Mouse (Mus musculus): ENCODE results near the gene Sv2c.

GRCm38 (mm10) chr13:95987147-95987546 lies 145.2 kb downstream of the Sv2c start:
- TF ChIP-seq POLR2A (IDR thresholded peaks at IDR 0.05; ENCODE audit: low read depth, low read length) (no peak), CTCF (conservative IDR thresholded peaks at IDR 0.05; ENCODE audit: insufficient read depth, insufficient read length, low read depth, low read length) (no peak)

Data from kidney, adult 2 months (tissue).